ENCODE assay signal across 21 mouse cellular contexts in genomic region chr4:115111167-115111566, GRCm38 (mm10). TPM values are rescaled to one million over a fixed set of nuclear protein-coding genes. Genes with fewer than 3 reads are reported as not detected.
"Had no signal": no experiment of that assay in that cellular context is flagged by ENCODE, and none has a peak within 500 bp of the region (broad histone marks: within the 10 kb centered on the region; RNA-seq: fewer than 3 reads in every experiment).

No protein-coding gene starts in this region.

- H3K4me1 ChIP-seq: neural tube, embryonic 13.5 days; neural tube, embryonic 15.5 days; stomach, embryonic 15.5 days had no signal

- H3K27ac ChIP-seq: neural tube, embryonic 13.5 days; neural tube, embryonic 15.5 days; stomach, embryonic 15.5 days; stomach, postnatal 0 days had no signal

- H3K4me2 ChIP-seq: neural tube, embryonic 13.5 days; neural tube, embryonic 15.5 days; stomach, embryonic 15.5 days had no signal

- H3K9ac ChIP-seq: neural tube, embryonic 13.5 days; neural tube, embryonic 15.5 days; stomach, embryonic 15.5 days had no signal

- DNase-seq: retina, postnatal 1 day; right cerebral cortex, adult 18-20 months; right cerebral cortex, postnatal 14 days; right cerebral cortex, postnatal 25 days; right cerebral cortex, postnatal 4 days; spleen, adult 18-20 months; thymus, adult 18-20 months; thymus, adult 2 months; thymus, postnatal 14 days; thymus, postnatal 25 days; thymus, postnatal 36 days; thymus, postnatal 4 days had no signal

- H3K9me3 ChIP-seq: neural tube, embryonic 13.5 days; neural tube, embryonic 15.5 days; stomach, embryonic 15.5 days had no signal

- H3K36me3 ChIP-seq: neural tube, embryonic 13.5 days; neural tube, embryonic 15.5 days; stomach, embryonic 15.5 days had no signal

- H3K4me3 ChIP-seq: neural tube, embryonic 13.5 days; neural tube, embryonic 15.5 days; stomach, embryonic 15.5 days had no signal

- H3K27me3 ChIP-seq: neural tube, embryonic 13.5 days; neural tube, embryonic 15.5 days; stomach, embryonic 15.5 days had no signal

RNA-seq across cellular contexts. Expression of gene Cyp4x1, which starts 22.9 kb away (rescaled TPM):
- total RNA-seq: neutrophil, adult 5-6 weeks had no signal
- polyA plus RNA-seq: small intestine, adult 2 months; testis, adult 2 months; thymus, adult 2 months; thymus, postnatal 0 days; urinary bladder, adult 2 months had no signal
